Mouse (Mus musculus) limb, embryonic 12.5 days (tissue): Measurements from ENCODE around the gene Ptma. TPM values are rescaled to one million over a fixed set of nuclear protein-coding genes. Genes with fewer than 3 reads are reported as not detected.

Source experiments
- ATAC-seq: fragments of 200-750 bp; cut with Nextera tagmentation; 2 replicates; pipeline ENCODE4 v1.8.0; 2017; ENCODE audit warnings: low read depth, moderate TSS enrichment; ENCODE audit not compliant: insufficient number of reproducible peaks, insufficient read depth, low FRiP score, low TSS enrichment
- H3K27ac ChIP-seq: fragments of 300-500 bp; sonication (generic); 2 replicates; pipeline ENCODE4 v1.5.1; 2016; ENCODE audit warnings: mild to moderate bottlenecking, moderate library complexity
- H3K27me3 ChIP-seq: fragments of 300-500 bp; sonication (generic); 2 replicates; pipeline ENCODE4 v1.6.1; 2016; ENCODE audit warnings: mild to moderate bottlenecking, moderate library complexity
- H3K36me3 ChIP-seq: fragments of 300-500 bp; sonication (generic); 2 replicates; pipeline ENCODE4 v1.6.1; 2016; ENCODE audit warnings: mild to moderate bottlenecking, moderate library complexity
- H3K4me1 ChIP-seq: fragments of 300-500 bp; sonication (generic); replicated peaks from 2 replicates; pipeline ENCODE4 v1.6.1; 2016
- H3K4me2 ChIP-seq: fragments of 300-500 bp; sonication (generic); 2 replicates; pipeline ENCODE4 v1.6.1; 2016; ENCODE audit warnings: mild to moderate bottlenecking, moderate library complexity
- H3K4me3 ChIP-seq: fragments of 300-500 bp; sonication (generic); replicated peaks from 2 replicates; pipeline ENCODE4 v1.5.1; 2016; ENCODE audit warnings: mild to moderate bottlenecking
- H3K9ac ChIP-seq: fragments of 300-500 bp; sonication (generic); replicated peaks from 2 replicates; pipeline ENCODE4 v1.6.1; 2016; ENCODE audit warnings: mild to moderate bottlenecking, moderate library complexity
- H3K9me3 ChIP-seq: fragments of 300-500 bp; sonication (generic); 2 replicates; pipeline ENCODE4 v1.6.1; 2016; ENCODE audit warnings: mild to moderate bottlenecking, moderate library complexity
- WGBS: fragments of 180-500 bp; shearing (Covaris S2); methylation state at CpG from one replicate; pipeline ENCODE4 v1.1.7; 2016; 5-methylcytosine and 5-hydroxymethylcytosine counted together
- polyA plus RNA-seq: library from polyadenylated mRNA; unstranded; fragments of >200 nt; fragmentation: Nextera tagmentation; extraction: Ambion mirVana; gene quantifications from 2 replicates; pipeline ENCODE4 v1.2.1, GENCODE M21; 2016

The Ptma gene
- polyA plus RNA-seq, 1 experiment from 2014 or later: 4,018 TPM

DNA sequence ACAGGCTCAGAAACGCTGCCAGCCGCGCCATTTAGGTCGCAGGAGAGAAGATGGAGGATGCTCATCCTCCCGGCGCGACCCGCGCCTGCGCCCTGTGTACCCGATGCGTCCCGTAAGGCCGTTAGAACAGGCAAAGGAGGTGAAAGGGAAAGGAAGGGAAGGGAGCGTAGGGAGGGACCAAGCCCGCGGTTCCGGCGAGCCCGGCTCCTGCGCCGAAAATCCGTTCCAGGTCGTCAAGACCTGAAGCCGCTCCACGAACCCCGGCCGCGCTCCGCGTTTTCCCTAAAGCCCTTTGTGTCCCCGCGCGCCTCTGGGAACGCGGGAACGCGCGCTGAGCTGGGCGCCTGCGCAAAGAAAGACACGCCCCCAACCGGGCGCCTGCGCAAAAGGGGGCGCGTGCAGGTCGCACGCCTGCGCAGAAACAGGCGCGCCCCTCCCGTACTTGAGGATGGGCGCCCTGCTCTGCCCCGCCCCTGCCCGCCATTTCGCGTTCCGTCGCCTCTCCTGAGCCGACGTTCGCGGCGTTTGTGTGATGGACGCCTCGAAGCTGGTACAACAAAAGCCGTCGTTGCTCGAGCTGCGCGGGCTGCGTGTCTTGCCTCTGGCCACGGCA lies 39.1 kb upstream of the Ptma start:
- Histone ChIP-seq H3K9me3 (no peaks in the 10 kb centered on the region), H3K27me3 (no peaks in the 10 kb centered on the region), H3K4me2 (peak overlapping the region; percentile 63), H3K9ac (peak overlapping the region; percentile 93), H3K4me3 (peak overlapping the region; percentile 67), H3K4me1 (peaks cover 29% of the 10 kb centered on the region), H3K27ac (peak overlapping the region; percentile 98), H3K36me3 (no peaks in the 10 kb centered on the region)
- ATAC-seq: peak; percentile 95
- under 1% methylated on average over 74 of the region's 74 CpGs for WGBS

DNA sequence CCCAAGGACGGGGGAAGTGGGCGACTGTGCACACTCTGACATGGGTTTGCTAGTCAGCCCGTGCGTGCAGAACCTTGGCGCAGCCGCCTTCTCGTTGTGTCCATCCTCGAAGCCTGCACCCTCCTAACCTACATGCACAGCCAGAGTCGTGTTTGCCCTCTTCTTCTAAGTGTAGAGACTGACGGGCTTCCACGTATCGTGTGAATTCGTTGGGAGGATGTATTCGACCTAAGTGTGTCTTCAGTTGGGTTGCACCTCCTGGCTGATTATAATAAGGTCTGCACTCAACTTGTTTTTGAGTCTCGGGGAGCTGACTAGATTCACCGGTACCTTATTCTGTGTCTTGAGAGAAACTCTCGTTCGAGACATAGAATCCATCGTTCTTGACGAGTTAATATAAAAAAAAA lies 38.6 kb upstream of the Ptma start:
- H3K27me3 ChIP-seq: no peaks in the 10 kb centered on the region
- peak overlapping the region; percentile 67 for H3K4me3 ChIP-seq
- H3K4me1 ChIP-seq: peaks cover 28% of the 10 kb centered on the region
- ATAC-seq: no peak
- H3K36me3 ChIP-seq: no peaks in the 10 kb centered on the region
- 11% methylated on average over 20 of the region's 20 CpGs for WGBS
- peak overlapping the region; percentile 93 for H3K9ac ChIP-seq
- H3K9me3 ChIP-seq: no peaks in the 10 kb centered on the region
- peak overlapping the region; percentile 98 for H3K27ac ChIP-seq
- peak overlapping the region; percentile 63 for H3K4me2 ChIP-seq

DNA sequence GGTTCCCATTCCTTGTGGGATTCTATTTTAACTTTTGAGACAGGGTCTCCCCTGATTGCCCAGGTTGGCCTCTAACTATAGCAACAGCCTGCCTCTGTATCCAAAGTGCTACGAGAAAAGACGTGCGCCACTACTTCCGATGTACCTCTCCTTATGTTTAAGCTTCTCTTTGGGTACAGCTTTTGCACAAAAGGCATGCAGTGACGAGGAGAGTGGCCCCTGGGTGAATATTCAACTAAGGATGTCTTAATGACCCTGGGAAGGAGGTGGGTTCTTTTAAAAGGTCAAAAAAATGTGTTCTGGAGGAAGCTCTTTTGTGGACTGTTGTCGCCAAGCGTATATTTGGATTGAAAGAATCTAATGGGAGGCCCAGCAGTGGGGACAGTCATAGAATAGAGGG lies 38.2 kb upstream of the Ptma start:
- H3K9me3 ChIP-seq: no peaks in the 10 kb centered on the region
- no peaks in the 10 kb centered on the region for H3K36me3 ChIP-seq
- peak overlapping the region; percentile 63 for H3K4me2 ChIP-seq
- peaks cover 24% of the 10 kb centered on the region for H3K4me1 ChIP-seq
- 81% methylated on average over 7 of the region's 7 CpGs for WGBS
- peak overlapping the region; percentile 98 for H3K27ac ChIP-seq
- no peak for ATAC-seq
- H3K4me3 ChIP-seq: peak overlapping the region; percentile 67
- H3K9ac ChIP-seq: peak overlapping the region; percentile 93
- H3K27me3 ChIP-seq: no peaks in the 10 kb centered on the region

DNA sequence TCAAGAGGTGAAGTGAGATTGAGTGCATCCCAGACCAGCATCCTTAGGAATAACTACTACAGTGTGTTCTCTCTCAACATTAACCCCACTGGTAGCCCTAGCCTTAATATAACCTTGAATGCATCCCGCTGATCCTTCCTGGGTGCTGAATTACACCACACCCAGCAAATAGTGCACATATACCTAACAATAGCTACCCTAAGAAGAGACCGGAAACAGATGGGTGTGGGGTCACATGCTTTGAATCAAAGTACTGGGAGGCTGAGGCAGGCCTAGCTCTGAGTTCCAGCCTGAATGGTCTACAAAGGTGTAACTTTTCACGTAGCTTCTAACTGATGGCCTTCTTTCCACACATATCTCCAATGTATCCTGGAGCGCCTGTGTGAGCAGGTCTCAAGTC lies 37.8 kb upstream of the Ptma start:
- H3K36me3 ChIP-seq: no peaks in the 10 kb centered on the region
- WGBS: 95% methylated on average over 4 of the region's 4 CpGs
- no peak overlapping the region for H3K27ac ChIP-seq
- peak overlapping the region; percentile 93; the same call in 1 of the 2 replicates for H3K9ac ChIP-seq
- H3K9me3 ChIP-seq: no peaks in the 10 kb centered on the region
- H3K4me2 ChIP-seq: peak overlapping the region; percentile 63
- H3K4me1 ChIP-seq: peaks cover 24% of the 10 kb centered on the region
- peak overlapping the region; percentile 67 for H3K4me3 ChIP-seq
- H3K27me3 ChIP-seq: no peaks in the 10 kb centered on the region
- no peak for ATAC-seq

- Histone ChIP-seq H3K4me2 (no peak overlapping the region), H3K4me1 (peaks cover 24% of the 10 kb centered on the region), H3K9me3 (no peaks in the 10 kb centered on the region), H3K36me3 (no peaks in the 10 kb centered on the region), H3K9ac (no peak overlapping the region), H3K27me3 (no peaks in the 10 kb centered on the region), H3K4me3 (no peak overlapping the region), H3K27ac (no peak overlapping the region)
- WGBS: 94% methylated on average over 4 of the region's 4 CpGs
- ATAC-seq: no peak
Measured at GRCm38 (mm10) chr1:86489901-86490300, 36.6 kb upstream of the Ptma start.

DNA sequence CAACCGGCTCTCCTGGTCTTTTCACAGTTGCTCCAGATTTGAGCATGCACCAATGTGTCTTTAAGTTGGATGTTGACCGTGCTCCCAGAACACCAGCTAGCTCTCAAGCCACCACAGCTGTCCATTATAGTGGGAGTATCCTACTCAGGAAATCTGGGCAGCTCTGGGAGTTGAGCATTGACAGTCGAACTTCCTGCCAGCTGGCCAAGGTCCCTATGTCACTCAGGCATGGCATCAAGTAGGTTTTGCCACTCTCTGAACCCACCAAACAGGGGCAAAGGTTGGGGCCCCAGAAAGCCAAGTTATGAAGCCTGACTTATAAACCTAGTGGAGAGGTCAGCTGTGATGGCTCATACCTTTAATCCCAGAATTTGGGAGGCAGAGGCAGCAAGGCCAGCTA lies 35.8 kb upstream of the Ptma start:
- WGBS: 92% methylated on average over 3 of the region's 3 CpGs
- no peaks in the 10 kb centered on the region for H3K36me3 ChIP-seq
- no peak for ATAC-seq
- H3K4me3 ChIP-seq: no peak overlapping the region
- H3K4me2 ChIP-seq: no peak overlapping the region
- H3K4me1 ChIP-seq: peaks cover 24% of the 10 kb centered on the region
- no peak overlapping the region for H3K9ac ChIP-seq
- H3K27ac ChIP-seq: 0 out of 2 replicates have a peak overlapping the region, but pooled peaks have one; percentile 45
- no peaks in the 10 kb centered on the region for H3K27me3 ChIP-seq
- H3K9me3 ChIP-seq: no peaks in the 10 kb centered on the region

GRCm38 (mm10) chr1:86491533-86492094 lies 34.9 kb upstream of the Ptma start:
- H3K9me3 ChIP-seq: no peaks in the 10 kb centered on the region
- peaks cover 24% of the 10 kb centered on the region for H3K4me1 ChIP-seq
- ATAC-seq: no peak
- no peaks in the 10 kb centered on the region for H3K27me3 ChIP-seq
- WGBS: 56% methylated on average over 7 of the region's 7 CpGs
- peak overlapping the region; percentile 31; the same call in 1 of the 2 replicates for H3K9ac ChIP-seq
- no peak overlapping the region for H3K4me2 ChIP-seq
- H3K4me3 ChIP-seq: no peak overlapping the region
- H3K36me3 ChIP-seq: no peaks in the 10 kb centered on the region
- peak overlapping the region; percentile 85 for H3K27ac ChIP-seq

GRCm38 (mm10) chr1:86492095-86493070 lies 34.1 kb upstream of the Ptma start:
- H3K9me3 ChIP-seq: no peaks in the 10 kb centered on the region
- no peaks in the 10 kb centered on the region for H3K27me3 ChIP-seq
- H3K4me2 ChIP-seq: no peak overlapping the region
- ATAC-seq: no peak
- H3K9ac ChIP-seq: 0 out of 2 replicates have a peak overlapping the region, but pooled peaks have one; percentile 31
- no peak overlapping the region for H3K4me3 ChIP-seq
- H3K27ac ChIP-seq: 0 out of 2 replicates have a peak overlapping the region, but pooled peaks have one; percentile 85
- peaks cover 24% of the 10 kb centered on the region for H3K4me1 ChIP-seq
- 75% methylated on average over 9 of the region's 9 CpGs for WGBS
- H3K36me3 ChIP-seq: no peaks in the 10 kb centered on the region

DNA sequence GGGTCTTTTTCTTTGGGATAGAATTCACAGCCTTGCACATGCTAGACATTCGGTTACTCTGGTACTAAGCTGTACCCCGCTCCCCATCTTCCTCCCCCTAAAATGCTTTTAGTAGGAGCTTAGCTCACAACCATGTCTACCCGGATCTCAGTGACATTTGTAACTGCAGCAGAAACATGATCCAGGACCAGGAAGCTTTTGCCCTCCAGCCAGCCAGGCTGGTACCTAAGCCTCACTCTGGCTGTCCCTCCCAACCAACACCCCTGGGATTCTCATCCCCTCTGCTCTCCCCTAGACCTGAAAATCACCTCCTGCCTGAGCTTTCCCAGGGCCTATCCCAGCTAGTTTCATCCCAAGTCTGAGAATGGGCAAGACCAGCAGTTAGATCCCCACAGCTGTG lies 32.7 kb upstream of the Ptma start:
- no peak overlapping the region for H3K27ac ChIP-seq
- WGBS: 67% methylated on average over 3 of the region's 3 CpGs
- no peaks in the 10 kb centered on the region for H3K36me3 ChIP-seq
- no peaks in the 10 kb centered on the region for H3K9me3 ChIP-seq
- H3K4me2 ChIP-seq: no peak overlapping the region
- no peak for ATAC-seq
- peaks cover 21% of the 10 kb centered on the region for H3K4me1 ChIP-seq
- no peak overlapping the region for H3K9ac ChIP-seq
- H3K27me3 ChIP-seq: no peaks in the 10 kb centered on the region
- no peak overlapping the region for H3K4me3 ChIP-seq

GRCm38 (mm10) chr1:86496340-86496739 lies 30.2 kb upstream of the Ptma start:
- Histone ChIP-seq H3K4me1 (peaks cover 28% of the 10 kb centered on the region), H3K36me3 (no peaks in the 10 kb centered on the region), H3K9me3 (no peaks in the 10 kb centered on the region), H3K4me3 (no peak overlapping the region), H3K27me3 (no peaks in the 10 kb centered on the region), H3K27ac (no peak overlapping the region), H3K4me2 (no peak overlapping the region), H3K9ac (no peak overlapping the region)
- WGBS: 91% methylated on average over 4 of the region's 4 CpGs
- no peak for ATAC-seq

DNA sequence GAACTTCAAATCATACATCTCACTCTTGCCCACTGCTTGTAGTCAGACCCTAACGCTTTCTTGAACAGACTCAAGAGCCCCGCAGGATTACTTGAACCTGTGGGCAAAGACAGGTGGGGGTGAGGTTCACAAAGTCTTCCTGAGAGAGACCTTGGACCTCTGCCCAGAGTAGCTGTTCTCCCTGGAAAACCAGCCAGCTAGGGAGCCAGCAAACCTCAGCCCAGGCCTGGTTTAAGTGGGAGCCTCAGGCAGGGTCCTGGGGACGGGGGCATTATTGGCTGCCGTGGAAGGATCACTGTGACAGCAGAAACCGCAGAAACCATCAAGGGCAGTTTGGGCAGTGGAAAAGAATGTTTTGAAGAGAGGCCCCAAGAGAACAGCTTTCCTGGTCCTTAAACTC lies 29.2 kb upstream of the Ptma start:
- Histone ChIP-seq H3K9me3 (no peaks in the 10 kb centered on the region), H3K9ac (no peak overlapping the region), H3K4me3 (no peak overlapping the region), H3K4me2 (no peak overlapping the region), H3K27ac (0 out of 2 replicates have a peak overlapping the region, but pooled peaks have one; percentile 4), H3K4me1 (peaks cover 24% of the 10 kb centered on the region), H3K36me3 (no peaks in the 10 kb centered on the region), H3K27me3 (no peaks in the 10 kb centered on the region)
- no peak for ATAC-seq
- 83% methylated on average over 5 of the region's 5 CpGs for WGBS
